Mouse (Mus musculus) adrenal gland, postnatal 14 days (tissue): ENCODE results near the gene Aff1. TPM values are rescaled to one million over a fixed set of nuclear protein-coding genes. Genes with fewer than 3 reads are reported as not detected.

Experiments used
- DNase-seq: peaks from one replicate; pipeline ENCODE4 v3.0.0; 2021; ENCODE audit warnings: mixed read lengths
- total RNA-seq: library from RNA; stranded (reverse); gene quantifications from 2 replicates; pipeline ENCODE4 v1.2.3, GENCODE M21; 2021

Aff1 gene
- total RNA-seq, 1 experiment from 2014 or later, result 37.3 TPM

DNA sequence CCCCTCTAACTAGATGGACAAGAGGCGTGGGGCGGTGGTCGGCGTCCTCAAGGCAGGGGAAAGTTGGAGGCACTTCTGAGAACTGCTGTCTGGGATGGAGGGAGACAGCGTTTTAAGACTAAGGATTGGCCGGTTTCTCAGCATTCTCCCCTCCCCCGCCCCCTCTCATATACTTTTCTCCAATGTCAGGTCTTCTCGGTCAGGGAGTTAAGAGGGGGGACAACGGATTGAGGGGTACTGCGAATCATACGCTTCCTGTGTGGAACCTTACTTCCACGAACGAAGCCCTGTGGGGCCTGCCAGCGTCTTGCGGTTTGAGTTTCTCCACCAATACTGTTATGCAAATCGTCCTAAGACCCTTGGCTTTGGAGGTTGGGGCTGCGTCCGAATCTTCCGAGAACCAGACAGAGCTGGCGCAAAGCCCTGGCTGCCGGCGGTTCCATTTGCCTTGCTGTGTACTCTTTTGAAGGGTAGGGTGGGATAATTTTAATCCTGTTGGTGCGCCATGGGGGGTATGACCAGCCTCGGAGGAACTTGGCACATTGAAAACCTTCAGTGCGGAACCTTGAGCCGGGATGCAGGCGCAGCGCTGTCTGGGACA is 967 bp downstream of the Aff1 start:
- DNase-seq, result peak; percentile 37

- DNase-seq, result no peak
These were observed 1.9 kb downstream of the Aff1 start for GRCm38 (mm10) chr5:103694094-103694493.

DNA sequence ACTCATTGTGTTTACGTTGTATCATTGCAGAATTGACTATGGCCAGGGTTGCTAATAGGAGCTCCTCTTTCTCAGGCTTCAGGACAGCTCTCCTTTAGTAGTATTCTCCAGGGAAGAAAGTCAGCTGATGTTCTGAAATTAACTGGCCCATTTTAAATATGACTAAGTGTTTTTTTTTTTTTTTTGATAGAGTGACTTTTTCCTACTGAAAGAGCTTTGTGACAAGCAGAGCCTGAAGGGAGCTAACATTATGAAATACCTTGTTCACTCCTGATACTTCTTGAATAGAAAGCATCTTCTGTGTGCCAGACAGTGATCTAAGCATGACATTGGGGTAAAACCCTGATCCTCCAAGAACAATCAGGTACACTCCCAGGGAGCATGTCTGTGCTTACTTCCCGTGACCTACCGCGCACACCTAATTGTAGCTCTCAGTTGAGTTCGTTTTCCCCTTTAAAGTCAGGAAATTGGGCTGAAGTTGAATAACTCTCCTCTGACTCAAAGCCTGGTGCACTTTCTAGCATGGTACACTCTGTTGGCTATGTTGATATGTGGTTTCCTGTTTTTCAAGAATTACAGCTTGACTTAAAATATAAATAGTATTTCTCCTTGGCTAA is 5.8 kb downstream of the Aff1 start:
- no peak for DNase-seq

DNA sequence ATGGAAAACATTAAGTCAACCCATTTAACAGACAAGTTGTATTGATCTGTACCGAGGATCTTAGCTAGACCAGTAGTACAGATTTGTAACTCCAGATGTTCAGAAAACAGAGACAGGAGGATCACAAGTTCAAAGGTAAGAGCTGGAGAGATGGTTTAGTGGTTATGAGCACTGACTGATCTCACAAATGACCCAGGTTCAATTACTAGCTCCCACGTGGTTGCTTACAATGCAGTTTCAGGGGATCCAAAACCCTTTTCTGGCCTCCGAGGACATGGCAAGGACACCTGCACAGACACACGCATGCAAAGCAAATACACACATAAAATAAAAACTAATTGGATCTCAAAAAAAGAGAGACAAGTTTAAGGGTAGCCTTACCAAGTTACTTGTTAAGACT is 6.4 kb downstream of the Aff1 start:
- no peak for DNase-seq

DNA sequence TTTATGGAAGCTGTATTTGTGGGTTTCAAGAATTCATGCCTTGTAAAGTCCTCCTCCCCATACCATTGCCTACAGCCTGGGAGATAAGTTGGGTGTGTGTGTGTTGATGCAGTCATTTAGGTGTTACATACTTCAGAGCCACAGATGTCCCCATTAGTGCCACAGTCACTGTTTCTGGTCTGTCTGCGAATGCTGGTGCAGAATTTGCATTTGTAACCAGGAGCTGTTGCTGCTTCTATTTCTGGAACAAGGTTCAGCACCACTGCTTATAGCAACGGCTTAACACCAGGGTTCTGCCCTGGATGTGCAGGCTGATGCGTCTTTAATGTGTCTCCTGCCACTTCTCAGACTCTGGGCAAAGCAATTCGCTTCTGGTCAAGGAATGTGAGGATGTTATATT is 7.4 kb downstream of the Aff1 start:
- DNase-seq, result no peak

GRCm38 (mm10) chr5:103700661-103701060 is 8.5 kb downstream of the Aff1 start:
- DNase-seq, result no peak

DNA sequence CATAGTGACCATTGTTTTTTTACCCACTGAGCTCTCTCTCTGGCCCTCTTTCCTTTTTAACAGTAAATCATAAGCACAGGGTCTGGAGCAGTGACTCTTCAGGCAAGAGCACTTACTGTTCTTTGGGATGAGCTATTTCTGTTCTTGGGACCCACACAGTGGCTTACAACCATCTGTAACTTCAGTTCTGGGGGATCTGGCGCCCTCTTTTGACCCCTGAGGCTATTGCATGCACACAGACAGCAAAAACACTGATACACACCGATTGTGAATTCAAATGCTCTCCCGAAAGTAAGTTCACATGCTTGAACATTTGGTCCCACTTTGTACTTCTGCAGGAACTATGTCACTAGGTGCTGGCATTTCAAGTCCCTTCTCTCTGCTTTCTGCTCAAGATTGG is 9.3 kb downstream of the Aff1 start:
- no peak for DNase-seq

DNA sequence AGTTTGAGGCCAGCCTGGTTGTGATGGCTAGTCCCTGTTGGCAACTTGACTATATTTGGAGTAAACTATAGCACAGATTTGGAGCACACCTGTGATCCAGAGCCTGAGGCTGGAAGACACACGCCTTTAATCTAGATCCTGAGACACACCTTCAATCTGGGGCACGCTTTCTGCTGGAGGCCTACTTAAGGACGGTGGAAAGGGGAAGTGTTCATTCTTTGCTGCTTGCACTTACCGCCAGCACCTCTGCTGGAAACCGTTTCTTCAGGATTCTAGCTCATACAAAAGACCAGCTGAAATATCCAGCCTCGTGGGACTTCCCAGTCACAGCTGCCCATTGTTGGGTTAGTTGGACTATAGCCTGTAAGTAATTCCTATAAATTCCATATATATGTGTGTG is 10.4 kb downstream of the Aff1 start:
- DNase-seq, result no peak

- no peak for DNase-seq
These were observed 13.2 kb downstream of the Aff1 start for GRCm38 (mm10) chr5:103705331-103705730.

DNA sequence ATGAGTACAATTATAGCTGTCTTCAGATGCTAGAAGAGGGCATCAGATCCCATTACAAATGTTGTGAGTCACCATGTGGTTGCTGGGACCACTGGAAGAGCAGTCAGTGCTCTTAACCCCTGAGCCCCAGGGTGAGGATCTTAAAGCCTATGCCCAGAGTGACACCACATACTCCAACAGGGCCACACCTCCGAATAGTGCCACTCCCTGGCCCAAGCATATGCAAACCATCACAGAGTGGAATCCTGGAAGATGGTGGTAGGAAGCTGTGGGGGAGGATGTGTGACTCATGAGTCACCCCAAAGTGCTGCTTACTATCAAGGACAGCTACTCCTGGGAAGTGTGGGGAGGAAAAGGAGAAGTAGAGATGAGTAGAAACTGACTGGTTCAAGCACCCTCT is 13.7 kb downstream of the Aff1 start:
- no peak for DNase-seq

DNA sequence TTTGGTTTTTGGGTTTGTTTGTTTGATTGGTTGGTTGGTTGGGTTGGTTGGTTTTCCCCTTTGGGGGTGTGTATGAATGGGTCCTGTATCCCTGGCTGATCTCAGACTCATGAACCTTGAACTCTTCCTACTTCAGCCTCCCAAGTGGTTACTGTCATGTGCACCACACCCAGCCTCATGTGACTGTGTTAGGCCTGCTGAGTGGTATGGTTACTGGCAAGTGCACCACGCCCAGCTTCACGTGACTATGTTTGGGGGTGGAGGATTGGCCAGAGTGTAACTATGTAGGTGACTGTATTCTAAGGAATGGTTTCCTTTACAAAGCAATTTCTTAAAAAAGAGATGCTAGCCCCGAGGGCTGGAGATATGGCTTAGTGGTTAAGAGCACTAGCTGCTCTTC is 16.9 kb downstream of the Aff1 start:
- DNase-seq, result no peak

- DNase-seq, result no peak
These were observed 19.7 kb downstream of the Aff1 start for GRCm38 (mm10) chr5:103711886-103712285.

DNA sequence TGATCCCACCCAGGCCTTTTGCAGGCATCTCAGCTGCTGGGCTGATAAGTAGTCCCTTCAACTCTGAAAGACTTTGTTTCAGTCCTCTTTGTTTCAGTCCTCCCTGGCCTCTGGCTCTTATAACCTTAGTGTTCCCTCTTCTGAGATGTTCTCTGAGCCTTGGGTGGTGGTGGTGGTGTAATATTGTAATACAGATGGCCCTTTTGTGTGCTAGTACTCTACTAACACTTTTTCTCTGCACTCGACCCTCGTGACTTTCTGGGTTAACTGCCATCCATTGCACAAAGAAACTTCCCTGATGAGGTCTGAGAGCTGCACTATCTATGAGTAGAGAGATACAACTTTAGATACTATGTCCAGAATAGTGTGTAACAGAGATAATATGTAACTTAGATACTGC is 21.2 kb downstream of the Aff1 start:
- DNase-seq, result no peak

GRCm38 (mm10) chr5:103714943-103715342 is 22.8 kb downstream of the Aff1 start:
- DNase-seq, result no peak

GRCm38 (mm10) chr5:103716824-103717342 is 24.7 kb downstream of the Aff1 start:
- DNase-seq, result no peak

GRCm38 (mm10) chr5:103719131-103719530 is 27.0 kb downstream of the Aff1 start:
- DNase-seq, result no peak

GRCm38 (mm10) chr5:103719851-103720250 is 27.7 kb downstream of the Aff1 start:
- DNase-seq, result no peak

GRCm38 (mm10) chr5:103720967-103721366 is 28.8 kb downstream of the Aff1 start:
- DNase-seq, result no peak

GRCm38 (mm10) chr5:103721490-103721889 is 29.3 kb downstream of the Aff1 start:
- no peak for DNase-seq

- no peak for DNase-seq
These were observed 30.5 kb downstream of the Aff1 start for GRCm38 (mm10) chr5:103722721-103723120.

GRCm38 (mm10) chr5:103724384-103724783 is 32.2 kb downstream of the Aff1 start:
- no peak for DNase-seq

DNA sequence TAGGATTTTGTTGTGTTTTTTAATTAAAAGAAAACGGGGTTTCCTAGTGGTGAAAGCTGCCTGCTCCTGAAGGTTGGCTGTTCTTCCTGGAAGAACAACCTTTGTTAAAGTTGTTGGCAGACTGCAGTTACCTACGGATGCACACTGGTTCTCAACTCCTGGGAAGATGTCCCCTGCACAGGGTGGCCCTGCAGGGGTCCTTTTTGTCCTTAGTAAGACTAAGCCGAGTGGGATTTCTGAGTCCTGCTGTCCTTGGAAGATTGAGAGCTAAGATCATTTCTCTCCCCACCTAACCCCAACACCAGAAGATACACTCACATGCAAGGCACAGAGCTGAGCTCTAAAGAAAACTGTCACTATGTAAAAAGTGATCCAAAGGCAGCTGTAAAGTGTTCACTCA is 32.6 kb downstream of the Aff1 start:
- no peak for DNase-seq

- DNase-seq, result no peak
These were observed 33.3 kb downstream of the Aff1 start for GRCm38 (mm10) chr5:103725268-103726149.
